Mouse (Mus musculus) megakaryocyte-erythroid progenitor cell, adult 5-6 weeks (primary cell): Measurements from ENCODE around the gene Gm49711. TPM values are rescaled to one million over a fixed set of nuclear protein-coding genes. Genes with fewer than 3 reads are reported as not detected.
"Not testable (repeated sequence)": the region's sequence is repeated elsewhere in the genome, so short reads cannot be mapped to it uniquely, and the experiment has no call there.

Experiments
- ATAC-seq: replicated peaks from 2 replicates; pipeline ENCODE4 v1.8.0; 2016; ENCODE audit warnings: mild to moderate bottlenecking, inconsistent platforms; ENCODE audit not compliant: severe bottlenecking, poor library complexity, low FRiP score, low TSS enrichment
- total RNA-seq, 2 experiments: library from RNA; stranded (forward) in 1 of 2; stranded (reverse) in 1 of 2; fragments of 200-1000, 215-1000 nt in 1 of 2; fragments of >200 nt in 1 of 2; fragmentation: Nextera tagmentation in 1 of 2; gene quantifications; 2 replicates each; pipeline ENCODE4 v1.2.3; 2014 to 2017

Gene Gm49711
- total RNA-seq, 2 experiments from 2014 or later, result not detected

GRCm38 (mm10) chr16:92158461-92159091, 100.5 kb downstream of the Gm49711 start:
- ATAC-seq, result 0 out of 2 replicates have a peak, but pooled peaks have one; percentile 52

GRCm38 (mm10) chr16:92159114-92159513, 101.0 kb downstream of the Gm49711 start:
- ATAC-seq, result no peak

- ATAC-seq, result no peak
Measured at GRCm38 (mm10) chr16:92162289-92162688, 104.2 kb downstream of the Gm49711 start.

GRCm38 (mm10) chr16:92163545-92163944, 105.4 kb downstream of the Gm49711 start:
- no peak for ATAC-seq

GRCm38 (mm10) chr16:92176052-92176451, 117.9 kb downstream of the Gm49711 start:
- no peak for ATAC-seq

- no peak for ATAC-seq
Measured at GRCm38 (mm10) chr16:92177718-92178117, 119.6 kb downstream of the Gm49711 start.

- ATAC-seq, result no peak
Measured at GRCm38 (mm10) chr16:92179306-92179705, 121.2 kb downstream of the Gm49711 start.

- no peak for ATAC-seq
Measured at GRCm38 (mm10) chr16:92183477-92183876, 125.4 kb downstream of the Gm49711 start.

GRCm38 (mm10) chr16:92190603-92191002, 132.5 kb downstream of the Gm49711 start:
- no peak for ATAC-seq

GRCm38 (mm10) chr16:92195094-92195493, 137.0 kb downstream of the Gm49711 start:
- no peak for ATAC-seq

- no peak for ATAC-seq
Measured at GRCm38 (mm10) chr16:92196741-92197331, 138.7 kb downstream of the Gm49711 start.

- no peak for ATAC-seq
Measured at GRCm38 (mm10) chr16:92200615-92201014, 142.5 kb downstream of the Gm49711 start.

- ATAC-seq, result no peak
Measured at GRCm38 (mm10) chr16:92203599-92203998, 145.5 kb downstream of the Gm49711 start.

- no peak for ATAC-seq
Measured at GRCm38 (mm10) chr16:92209291-92209781, 151.2 kb downstream of the Gm49711 start.

- ATAC-seq, result not testable (repeated sequence)
Measured at GRCm38 (mm10) chr16:92210316-92210715, 152.2 kb downstream of the Gm49711 start.

- ATAC-seq, result not testable (repeated sequence)
Measured at GRCm38 (mm10) chr16:92213911-92214310, 155.8 kb downstream of the Gm49711 start.

GRCm38 (mm10) chr16:92215599-92216390, 157.7 kb downstream of the Gm49711 start:
- no peak for ATAC-seq

- ATAC-seq, result no peak
Measured at GRCm38 (mm10) chr16:92220754-92221153, 162.6 kb downstream of the Gm49711 start.

GRCm38 (mm10) chr16:92228332-92228919, 170.3 kb downstream of the Gm49711 start:
- ATAC-seq, result no peak

GRCm38 (mm10) chr16:92230476-92230931, 172.4 kb downstream of the Gm49711 start:
- no peak for ATAC-seq
